Mouse (Mus musculus): ENCODE measurements around the gene Ldah. TPM values are rescaled to one million over a fixed set of nuclear protein-coding genes. Genes with fewer than 3 reads are reported as not detected.

The Ldah gene
- polyA plus RNA-seq, 1 experiment from 2014 or later, result 66.5 TPM

GRCm38 (mm10) chr12:8291157-8291853 is 83.4 kb downstream of the Ldah start:
- Histone ChIP-seq H3K36me3 (ENCODE audit: control insufficient read depth, insufficient read depth, low read length) (no peaks in the 10 kb centered on the region), H3K27ac (ENCODE audit: low read depth, low read length) (no peak overlapping the region), H3K9ac (ENCODE audit: low read length) (no peak overlapping the region), H3K4me2 (ENCODE audit: low read length) (peak overlapping the region; percentile 12; the same call in 1 of the 2 replicates), H3K4me3 (ENCODE audit: low read depth, low read length) (no peak overlapping the region), H3K9me3 (replicated peaks; ENCODE audit: control insufficient read depth, low read length) (no peaks in the 10 kb centered on the region), H3K4me1 (ENCODE audit: control insufficient read depth, insufficient read depth, low read length) (peaks cover 7% of the 10 kb centered on the region), H3K27me3 (replicated peaks; ENCODE audit: control insufficient read depth, insufficient read depth, low read length) (peaks cover 9% of the 10 kb centered on the region)
- ATAC-seq (peak; percentile 64), DNase-seq (ENCODE audit: low spot score) (peak; percentile 79)
- 30% methylated on average over 15 of the region's 15 CpGs for WGBS

GRCm38 (mm10) chr12:8295307-8295913 is 87.5 kb downstream of the Ldah start:
- 58% methylated on average over 6 of the region's 6 CpGs for WGBS
- DNase-seq (ENCODE audit: low spot score), result no peak
- Histone ChIP-seq H3K36me3 (ENCODE audit: control insufficient read depth, insufficient read depth, low read length) (no peaks in the 10 kb centered on the region), H3K4me3 (ENCODE audit: low read depth, low read length) (no peak overlapping the region), H3K27me3 (replicated peaks; ENCODE audit: control insufficient read depth, insufficient read depth, low read length) (peaks cover 49% of the 10 kb centered on the region), H3K27ac (ENCODE audit: low read depth, low read length) (no peak overlapping the region), H3K9ac (ENCODE audit: low read length) (no peak overlapping the region), H3K9me3 (replicated peaks; ENCODE audit: control insufficient read depth, low read length) (no peaks in the 10 kb centered on the region), H3K4me2 (ENCODE audit: low read length) (no peak overlapping the region), H3K4me1 (ENCODE audit: control insufficient read depth, insufficient read depth, low read length) (peaks cover 7% of the 10 kb centered on the region)
- ATAC-seq, result no peak

DNA sequence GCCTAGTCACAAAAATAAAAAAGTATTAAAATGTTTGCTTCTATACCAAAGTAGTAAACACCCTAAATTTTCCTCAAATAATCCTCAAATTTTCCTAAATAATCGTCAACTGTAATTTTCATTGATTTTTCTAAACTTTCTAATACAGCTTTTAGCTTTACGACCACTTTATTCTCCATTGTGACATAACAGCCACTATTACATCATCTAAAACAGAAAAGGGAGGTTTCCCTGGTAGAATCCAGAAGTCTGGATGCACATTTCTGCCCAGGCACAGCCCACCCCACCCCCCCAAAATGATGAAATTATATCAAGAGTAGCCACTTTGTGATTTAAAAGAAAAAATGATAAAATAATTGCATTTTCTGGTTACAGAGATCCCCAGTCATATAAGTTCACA is 88.2 kb downstream of the Ldah start:
- H3K36me3 ChIP-seq (ENCODE audit: control insufficient read depth, insufficient read depth, low read length), result no peaks in the 10 kb centered on the region
- ATAC-seq (no peak), DNase-seq (ENCODE audit: low spot score) (no peak)
- no peaks in the 10 kb centered on the region for H3K9me3 ChIP-seq (replicated peaks; ENCODE audit: control insufficient read depth, low read length)
- H3K27me3 ChIP-seq (replicated peaks; ENCODE audit: control insufficient read depth, insufficient read depth, low read length), result peaks cover 56% of the 10 kb centered on the region
- H3K27ac ChIP-seq (ENCODE audit: low read depth, low read length), result no peak overlapping the region
- no peak overlapping the region for H3K4me2 ChIP-seq (ENCODE audit: low read length)
- H3K9ac ChIP-seq (ENCODE audit: low read length), result no peak overlapping the region
- peaks cover 4% of the 10 kb centered on the region for H3K4me1 ChIP-seq (ENCODE audit: control insufficient read depth, insufficient read depth, low read length)
- 78% methylated on average over 2 of the region's 2 CpGs for WGBS
- no peak overlapping the region for H3K4me3 ChIP-seq (ENCODE audit: low read depth, low read length)

GRCm38 (mm10) chr12:8297586-8298214 is 89.8 kb downstream of the Ldah start:
- no peak for DNase-seq (ENCODE audit: low spot score)
- H3K4me2 ChIP-seq (ENCODE audit: low read length), result peak overlapping the region; percentile 49
- peak overlapping the region; percentile 17; the same call in 1 of the 2 replicates for H3K9ac ChIP-seq (ENCODE audit: low read length)
- peaks cover 72% of the 10 kb centered on the region for H3K27me3 ChIP-seq (replicated peaks; ENCODE audit: control insufficient read depth, insufficient read depth, low read length)
- no peak overlapping the region for H3K27ac ChIP-seq (ENCODE audit: low read depth, low read length)
- H3K4me3 ChIP-seq (ENCODE audit: low read depth, low read length), result peak overlapping the region; percentile 33
- no peaks in the 10 kb centered on the region for H3K36me3 ChIP-seq (ENCODE audit: control insufficient read depth, insufficient read depth, low read length)
- no peaks in the 10 kb centered on the region for H3K4me1 ChIP-seq (ENCODE audit: control insufficient read depth, insufficient read depth, low read length)
- peak; percentile 24; the same call in 1 of the 2 replicates for ATAC-seq
- 7% methylated on average over 34 of the region's 34 CpGs for WGBS
- no peaks in the 10 kb centered on the region for H3K9me3 ChIP-seq (replicated peaks; ENCODE audit: control insufficient read depth, low read length)

- Histone ChIP-seq H3K4me3 (ENCODE audit: low read depth, low read length) (peak overlapping the region; percentile 33), H3K4me1 (ENCODE audit: control insufficient read depth, insufficient read depth, low read length) (no peaks in the 10 kb centered on the region), H3K36me3 (ENCODE audit: control insufficient read depth, insufficient read depth, low read length) (no peaks in the 10 kb centered on the region), H3K9ac (ENCODE audit: low read length) (peak overlapping the region; percentile 17; the same call in 1 of the 2 replicates), H3K27me3 (replicated peaks; ENCODE audit: control insufficient read depth, insufficient read depth, low read length) (peaks cover 80% of the 10 kb centered on the region), H3K9me3 (replicated peaks; ENCODE audit: control insufficient read depth, low read length) (no peaks in the 10 kb centered on the region), H3K27ac (ENCODE audit: low read depth, low read length) (no peak overlapping the region), H3K4me2 (ENCODE audit: low read length) (peak overlapping the region; percentile 49)
- ATAC-seq, result no peak; the same call in 1 of the 2 replicates
- under 1% methylated on average over 74 of the region's 85 CpGs for WGBS
- no peak for DNase-seq (ENCODE audit: low spot score)
Measured at GRCm38 (mm10) chr12:8298361-8299142, 90.6 kb downstream of the Ldah start.

DNA sequence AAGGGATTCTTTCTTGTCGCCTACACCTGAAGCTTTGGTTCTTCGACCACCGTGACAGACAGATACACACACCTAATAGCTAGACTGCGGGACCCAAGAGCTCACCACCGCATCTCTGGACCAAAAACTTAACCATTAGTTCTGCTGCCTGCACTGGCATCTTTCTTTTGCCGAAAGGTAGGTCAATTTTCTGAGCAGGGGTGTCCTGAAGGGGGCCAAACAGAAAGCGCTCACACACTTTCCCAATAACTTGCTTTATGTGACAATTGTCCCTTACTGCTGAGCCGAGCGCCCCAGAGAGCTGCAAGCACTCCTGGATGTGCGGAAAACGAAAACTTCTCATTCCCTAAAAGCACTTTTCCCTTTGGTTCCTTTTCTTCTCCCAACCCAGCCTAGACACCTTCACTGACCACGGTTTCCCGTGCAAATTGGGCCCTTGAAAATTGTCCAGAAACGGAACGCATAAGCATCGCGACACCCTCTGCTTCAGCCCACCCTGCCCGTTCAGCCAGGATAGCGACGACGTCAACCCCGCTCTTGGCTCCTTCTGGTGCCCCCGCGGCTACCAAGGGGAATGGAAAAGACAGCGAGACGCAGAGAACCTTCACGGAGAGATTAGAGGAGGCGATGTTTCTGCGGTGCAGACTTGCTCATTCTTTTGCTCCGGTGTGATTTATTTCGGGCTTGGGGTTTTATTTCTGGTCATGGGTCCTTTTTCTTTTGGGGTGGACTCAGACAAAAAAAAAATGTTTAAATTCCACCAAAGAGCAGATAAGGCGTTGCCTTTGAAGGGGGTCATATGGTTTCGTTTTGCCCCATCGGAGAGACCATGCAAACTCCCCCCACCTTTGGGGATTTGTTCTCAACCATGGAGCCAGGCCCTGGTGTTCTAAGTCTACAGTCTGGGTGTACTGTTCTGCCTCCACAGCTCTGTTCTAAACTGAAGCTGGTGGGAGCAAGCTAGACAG is 91.5 kb downstream of the Ldah start:
- Histone ChIP-seq H3K36me3 (ENCODE audit: control insufficient read depth, insufficient read depth, low read length) (no peaks in the 10 kb centered on the region), H3K27ac (ENCODE audit: low read depth, low read length) (no peak overlapping the region), H3K9ac (ENCODE audit: low read length) (no peak overlapping the region), H3K4me3 (ENCODE audit: low read depth, low read length) (no peak overlapping the region), H3K4me2 (ENCODE audit: low read length) (no peak overlapping the region), H3K4me1 (ENCODE audit: control insufficient read depth, insufficient read depth, low read length) (no peaks in the 10 kb centered on the region), H3K9me3 (replicated peaks; ENCODE audit: control insufficient read depth, low read length) (no peaks in the 10 kb centered on the region), H3K27me3 (replicated peaks; ENCODE audit: control insufficient read depth, insufficient read depth, low read length) (peaks cover 86% of the 10 kb centered on the region)
- no peak for DNase-seq (ENCODE audit: low spot score)
- ATAC-seq, result no peak
- WGBS, result 3% methylated on average over 34 of the region's 34 CpGs

- no peaks in the 10 kb centered on the region for H3K36me3 ChIP-seq (ENCODE audit: control insufficient read depth, insufficient read depth, low read length)
- H3K4me2 ChIP-seq (ENCODE audit: low read length), result no peak overlapping the region
- peaks cover 90% of the 10 kb centered on the region for H3K27me3 ChIP-seq (replicated peaks; ENCODE audit: control insufficient read depth, insufficient read depth, low read length)
- no peaks in the 10 kb centered on the region for H3K9me3 ChIP-seq (replicated peaks; ENCODE audit: control insufficient read depth, low read length)
- DNase-seq (ENCODE audit: low spot score) (no peak), ATAC-seq (no peak)
- H3K4me3 ChIP-seq (ENCODE audit: low read depth, low read length), result no peak overlapping the region
- no peak overlapping the region for H3K27ac ChIP-seq (ENCODE audit: low read depth, low read length)
- no peaks in the 10 kb centered on the region for H3K4me1 ChIP-seq (ENCODE audit: control insufficient read depth, insufficient read depth, low read length)
- 11% methylated on average over 9 of the region's 10 CpGs for WGBS
- no peak overlapping the region for H3K9ac ChIP-seq (ENCODE audit: low read length)
Measured at GRCm38 (mm10) chr12:8300111-8300480, 92.2 kb downstream of the Ldah start.

DNA sequence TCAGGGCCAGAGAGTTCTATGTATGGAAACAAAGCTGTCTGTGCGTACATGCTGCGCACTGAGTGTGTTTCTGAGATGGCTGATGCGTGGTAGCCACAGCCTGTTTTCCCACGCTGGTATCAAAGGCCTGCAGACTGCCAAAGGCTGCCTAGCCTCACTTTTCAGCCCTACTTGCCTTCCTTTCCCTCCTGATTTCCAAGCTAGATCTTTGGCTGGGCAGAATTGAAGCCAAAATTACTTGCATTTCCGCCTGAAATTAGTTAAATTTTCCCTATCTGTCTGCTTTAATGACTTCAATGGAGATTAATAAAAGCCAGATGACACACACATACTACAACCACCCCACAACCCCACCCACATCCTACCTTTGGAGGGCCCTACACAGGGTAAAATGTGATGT is 92.6 kb downstream of the Ldah start:
- WGBS, result 18% methylated on average over 5 of the region's 5 CpGs
- H3K36me3 ChIP-seq (ENCODE audit: control insufficient read depth, insufficient read depth, low read length), result no peaks in the 10 kb centered on the region
- no peak overlapping the region for H3K4me2 ChIP-seq (ENCODE audit: low read length)
- H3K27ac ChIP-seq (ENCODE audit: low read depth, low read length), result no peak overlapping the region
- H3K9me3 ChIP-seq (replicated peaks; ENCODE audit: control insufficient read depth, low read length), result no peaks in the 10 kb centered on the region
- no peaks in the 10 kb centered on the region for H3K4me1 ChIP-seq (ENCODE audit: control insufficient read depth, insufficient read depth, low read length)
- H3K4me3 ChIP-seq (ENCODE audit: low read depth, low read length), result no peak overlapping the region
- no peak overlapping the region for H3K9ac ChIP-seq (ENCODE audit: low read length)
- peaks cover 87% of the 10 kb centered on the region for H3K27me3 ChIP-seq (replicated peaks; ENCODE audit: control insufficient read depth, insufficient read depth, low read length)
- no peak for ATAC-seq
- DNase-seq (ENCODE audit: low spot score), result no peak

All from forebrain, embryonic 14.5 days (tissue).